Mouse (Mus musculus): Measurements from ENCODE around the gene Ptms. TPM values are rescaled to one million over a fixed set of nuclear protein-coding genes. Genes with fewer than 3 reads are reported as not detected.

Gene Ptms
- polyA plus RNA-seq, 1 experiment from 2014 or later, result 49.6 TPM

- H3K4me2 ChIP-seq (ENCODE audit: low read depth, low read length), result no peak overlapping the region
- H3K9me3 ChIP-seq (replicated peaks; ENCODE audit: control insufficient read depth, low read length), result no peaks in the 10 kb centered on the region
- 79% methylated on average over 7 of the region's 7 CpGs for WGBS (ENCODE audit: insufficient replicate concordance)
- no peak overlapping the region for H3K9ac ChIP-seq (ENCODE audit: low read depth, low read length)
- peaks cover 12% of the 10 kb centered on the region for H3K4me1 ChIP-seq (ENCODE audit: control insufficient read depth, low read depth, low read length)
- H3K4me3 ChIP-seq (ENCODE audit: low read depth, low read length), result no peak overlapping the region
- H3K27ac ChIP-seq (ENCODE audit: low read length), result no peak overlapping the region
- no peaks in the 10 kb centered on the region for H3K36me3 ChIP-seq (ENCODE audit: control insufficient read depth, insufficient read depth)
- ATAC-seq (ENCODE audit: low read depth), result no peak
- peaks cover 70% of the 10 kb centered on the region for H3K27me3 ChIP-seq (ENCODE audit: control insufficient read depth, insufficient read depth, low read depth, low read length)
These were observed 5.4 kb downstream of the Ptms start for GRCm38 (mm10) chr6:124914511-124914910.

GRCm38 (mm10) chr6:124913721-124914285 lies 6.1 kb downstream of the Ptms start:
- H3K4me1 ChIP-seq (ENCODE audit: control insufficient read depth, low read depth, low read length), result peaks cover 12% of the 10 kb centered on the region
- WGBS (ENCODE audit: insufficient replicate concordance), result 62% methylated on average over 14 of the region's 14 CpGs
- H3K9me3 ChIP-seq (replicated peaks; ENCODE audit: control insufficient read depth, low read length), result no peaks in the 10 kb centered on the region
- H3K9ac ChIP-seq (ENCODE audit: low read depth, low read length), result no peak overlapping the region
- peaks cover 67% of the 10 kb centered on the region for H3K27me3 ChIP-seq (ENCODE audit: control insufficient read depth, insufficient read depth, low read depth, low read length)
- no peak overlapping the region for H3K4me3 ChIP-seq (ENCODE audit: low read depth, low read length)
- no peak overlapping the region for H3K4me2 ChIP-seq (ENCODE audit: low read depth, low read length)
- H3K36me3 ChIP-seq (ENCODE audit: control insufficient read depth, insufficient read depth), result no peaks in the 10 kb centered on the region
- no peak for ATAC-seq (ENCODE audit: low read depth)
- no peak overlapping the region for H3K27ac ChIP-seq (ENCODE audit: low read length)

- Histone ChIP-seq H3K4me2 (ENCODE audit: low read depth, low read length) (no peak overlapping the region), H3K9me3 (replicated peaks; ENCODE audit: control insufficient read depth, low read length) (no peaks in the 10 kb centered on the region), H3K27ac (ENCODE audit: low read length) (no peak overlapping the region), H3K4me1 (ENCODE audit: control insufficient read depth, low read depth, low read length) (peaks cover 10% of the 10 kb centered on the region), H3K4me3 (ENCODE audit: low read depth, low read length) (no peak overlapping the region), H3K27me3 (ENCODE audit: control insufficient read depth, insufficient read depth, low read depth, low read length) (peaks cover 61% of the 10 kb centered on the region), H3K36me3 (ENCODE audit: control insufficient read depth, insufficient read depth) (no peaks in the 10 kb centered on the region), H3K9ac (ENCODE audit: low read depth, low read length) (no peak overlapping the region)
- 29% methylated on average over 6 of the region's 6 CpGs for WGBS (ENCODE audit: insufficient replicate concordance)
- ATAC-seq (ENCODE audit: low read depth), result no peak
These were observed 6.7 kb downstream of the Ptms start for GRCm38 (mm10) chr6:124913214-124913613.

- no peaks in the 10 kb centered on the region for H3K36me3 ChIP-seq (ENCODE audit: control insufficient read depth, insufficient read depth)
- peaks cover 7% of the 10 kb centered on the region for H3K4me1 ChIP-seq (ENCODE audit: control insufficient read depth, low read depth, low read length)
- H3K9me3 ChIP-seq (replicated peaks; ENCODE audit: control insufficient read depth, low read length), result no peaks in the 10 kb centered on the region
- H3K4me2 ChIP-seq (ENCODE audit: low read depth, low read length), result no peak within 1 kb of the TSS
- no peak within 1 kb of the TSS for H3K4me3 ChIP-seq (ENCODE audit: low read depth, low read length)
- no peak within 1 kb of the TSS for H3K9ac ChIP-seq (ENCODE audit: low read depth, low read length)
- H3K27me3 ChIP-seq (ENCODE audit: control insufficient read depth, insufficient read depth, low read depth, low read length), result peaks cover 45% of the 10 kb centered on the region
- 17% methylated on average over 12 of the region's 13 CpGs for WGBS (ENCODE audit: insufficient replicate concordance)
- no peak within 1 kb of the TSS for H3K27ac ChIP-seq (ENCODE audit: low read length)
- ATAC-seq (ENCODE audit: low read depth), result no peak
These were observed 8.2 kb downstream of the Ptms start, which contains the start of gene Lag3 for GRCm38 (mm10) chr6:124911533-124912218. Lag3 (minus strand) TSS chr6:124911705.

- ATAC-seq (ENCODE audit: low read depth), result no peak
- no peak overlapping the region for H3K4me3 ChIP-seq (ENCODE audit: low read depth, low read length)
These were observed 9.9 kb downstream of the Ptms start for GRCm38 (mm10) chr6:124910032-124910431.

GRCm38 (mm10) chr6:124907767-124908166 lies 12.1 kb downstream of the Ptms start:
- 42% methylated on average over 1 of the region's 1 CpGs for WGBS (ENCODE audit: insufficient replicate concordance)
- peaks cover 21% of the 10 kb centered on the region for H3K27me3 ChIP-seq (ENCODE audit: control insufficient read depth, insufficient read depth, low read depth, low read length)
- no peak overlapping the region for H3K27ac ChIP-seq (ENCODE audit: low read length)
- no peaks in the 10 kb centered on the region for H3K9me3 ChIP-seq (replicated peaks; ENCODE audit: control insufficient read depth, low read length)
- no peaks in the 10 kb centered on the region; the same call in none of the 2 replicates for H3K4me1 ChIP-seq (ENCODE audit: control insufficient read depth, low read depth, low read length)
- ATAC-seq (ENCODE audit: low read depth), result no peak
- H3K4me2 ChIP-seq (ENCODE audit: low read depth, low read length), result no peak overlapping the region
- no peak overlapping the region for H3K9ac ChIP-seq (ENCODE audit: low read depth, low read length)
- H3K4me3 ChIP-seq (ENCODE audit: low read depth, low read length), result no peak overlapping the region
- no peaks in the 10 kb centered on the region for H3K36me3 ChIP-seq (ENCODE audit: control insufficient read depth, insufficient read depth)

More at GRCm38 (mm10) chr6:124910032-124910431, 9.9 kb downstream of the Ptms start:
- no peak overlapping the region for H3K27ac ChIP-seq (ENCODE audit: low read length)
- no peaks in the 10 kb centered on the region for H3K9me3 ChIP-seq (replicated peaks; ENCODE audit: control insufficient read depth, low read length)
- H3K36me3 ChIP-seq (ENCODE audit: control insufficient read depth, insufficient read depth), result no peaks in the 10 kb centered on the region
- peaks cover 7% of the 10 kb centered on the region for H3K4me1 ChIP-seq (ENCODE audit: control insufficient read depth, low read depth, low read length)
- peaks cover 29% of the 10 kb centered on the region for H3K27me3 ChIP-seq (ENCODE audit: control insufficient read depth, insufficient read depth, low read depth, low read length)
- H3K9ac ChIP-seq (ENCODE audit: low read depth, low read length), result no peak overlapping the region
- 2% methylated on average over 32 of the region's 32 CpGs for WGBS (ENCODE audit: insufficient replicate concordance)
- no peak overlapping the region for H3K4me2 ChIP-seq (ENCODE audit: low read depth, low read length)

GRCm38 (mm10) chr6:124904991-124905860 lies 14.7 kb downstream of the Ptms start:
- WGBS (ENCODE audit: insufficient replicate concordance), result 53% methylated on average over 16 of the region's 16 CpGs
- H3K9me3 ChIP-seq (replicated peaks; ENCODE audit: control insufficient read depth, low read length), result no peaks in the 10 kb centered on the region
- no peaks in the 10 kb centered on the region for H3K36me3 ChIP-seq (ENCODE audit: control insufficient read depth, insufficient read depth)
- ATAC-seq (ENCODE audit: low read depth), result no peak
- no peak overlapping the region for H3K4me3 ChIP-seq (ENCODE audit: low read depth, low read length)
- peaks cover 11% of the 10 kb centered on the region for H3K27me3 ChIP-seq (ENCODE audit: control insufficient read depth, insufficient read depth, low read depth, low read length)
- no peaks in the 10 kb centered on the region; the same call in none of the 2 replicates for H3K4me1 ChIP-seq (ENCODE audit: control insufficient read depth, low read depth, low read length)
- no peak overlapping the region for H3K9ac ChIP-seq (ENCODE audit: low read depth, low read length)
- H3K4me2 ChIP-seq (ENCODE audit: low read depth, low read length), result no peak overlapping the region
- no peak overlapping the region for H3K27ac ChIP-seq (ENCODE audit: low read length)

- Histone ChIP-seq H3K4me2 (ENCODE audit: low read depth, low read length) (peak overlapping the region; percentile 96), H3K9ac (ENCODE audit: low read depth, low read length) (peak overlapping the region; percentile 60), H3K36me3 (ENCODE audit: control insufficient read depth, insufficient read depth) (no peaks in the 10 kb centered on the region), H3K27ac (ENCODE audit: low read length) (peak overlapping the region; percentile 85), H3K9me3 (replicated peaks; ENCODE audit: control insufficient read depth, low read length) (no peaks in the 10 kb centered on the region), H3K27me3 (ENCODE audit: control insufficient read depth, insufficient read depth, low read depth, low read length) (peaks cover 2% of the 10 kb centered on the region; the same call in 1 of the 2 replicates), H3K4me1 (ENCODE audit: control insufficient read depth, low read depth, low read length) (no peaks in the 10 kb centered on the region; the same call in none of the 2 replicates), H3K4me3 (ENCODE audit: low read depth, low read length) (peak overlapping the region; percentile 66)
- WGBS (ENCODE audit: insufficient replicate concordance), result 24% methylated on average over 24 of the region's 24 CpGs
- ATAC-seq (ENCODE audit: low read depth), result peak; percentile 66
These were observed 15.5 kb downstream of the Ptms start for GRCm38 (mm10) chr6:124904161-124904981.

Measured in liver, embryonic 16.5 days (tissue).